17 mouse cellular contexts compared by ENCODE assay signal in the genomic region with DNA sequence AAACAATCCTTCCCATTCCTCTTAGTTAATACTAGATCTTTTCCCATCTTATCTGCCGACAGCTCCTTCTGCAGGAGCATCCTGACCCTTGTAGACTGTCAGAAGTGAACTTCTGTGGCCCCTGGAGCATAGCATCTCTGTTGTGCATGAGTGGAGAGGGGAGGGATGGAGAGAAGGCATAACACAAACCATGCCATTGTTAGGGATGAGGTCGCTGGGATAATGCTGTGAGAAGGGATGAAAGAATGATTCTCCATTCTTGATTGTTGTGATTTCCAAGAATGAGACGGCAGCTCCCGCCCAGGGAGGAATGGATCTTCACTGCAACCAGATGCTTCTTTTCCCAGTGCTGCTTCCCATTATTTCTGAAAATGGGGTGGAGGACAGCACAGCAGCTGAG.
A peak's percentile ranks its signal among the peaks of the same experiment; 100 is the strongest.
DNase-seq lines count a peak whose midpoint lies in the region; ATAC-seq lines count a peak whose summit lies in the region.
"Had no signal": no experiment of that assay in that cellular context is flagged by ENCODE, and none has a peak within 500 bp of the region (broad histone marks: within the 10 kb centered on the region; RNA-seq: fewer than 3 reads in every experiment).

No protein-coding gene starts in this region.

- no peak overlapping the region for H3K9ac ChIP-seq in embryonic facial prominence, embryonic 11.5 days (replicated peaks; ENCODE audit: low read length)
- no peak overlapping the region for H3K9ac ChIP-seq in kidney, embryonic 15.5 days
- H3K9ac ChIP-seq: embryonic facial prominence, embryonic 12.5 days; midbrain, embryonic 13.5 days had no signal

- intact Hi-C loops in left cerebral cortex, postnatal 14 days (cut with DNase I) = no loop called here

- no peaks in the 10 kb centered on the region for H3K36me3 ChIP-seq in embryonic facial prominence, embryonic 11.5 days (replicated peaks; ENCODE audit: control insufficient read depth, insufficient read depth, low read depth, low read length)
- H3K36me3 ChIP-seq in embryonic facial prominence, embryonic 10.5 days (replicated peaks) = no peaks in the 10 kb centered on the region
- H3K36me3 ChIP-seq in kidney, embryonic 15.5 days = no peaks in the 10 kb centered on the region
- H3K36me3 ChIP-seq: embryonic facial prominence, embryonic 12.5 days; forebrain, embryonic 10.5 days; limb, embryonic 10.5 days; midbrain, embryonic 13.5 days had no signal

- no peak overlapping the region for H3K27ac ChIP-seq in embryonic facial prominence, embryonic 11.5 days (replicated peaks; ENCODE audit: low read depth, low read length)
- H3K27ac ChIP-seq in embryonic facial prominence, embryonic 10.5 days (replicated peaks) = no peak overlapping the region
- peak overlapping the region; percentile 18 for H3K27ac ChIP-seq in kidney, embryonic 15.5 days
- H3K27ac ChIP-seq: embryonic facial prominence, embryonic 12.5 days; forebrain, embryonic 10.5 days; limb, embryonic 10.5 days; midbrain, embryonic 13.5 days had no signal

- DNase-seq in embryonic facial prominence, embryonic 11.5 days (ENCODE audit: low spot score) = peak; percentile 31
- DNase-seq in embryonic facial prominence, embryonic 10.5 days (ENCODE audit: low spot score) = no peak
- DNase-seq in kidney, adult 9 months = no peak
- DNase-seq in retina, postnatal 1 day = peak; percentile 71
- no peak for DNase-seq in retina, embryonic 14.5 days (ENCODE audit: low spot score)
- no peak for DNase-seq in right cerebral cortex, adult 18-20 months
- DNase-seq in left cerebral cortex, postnatal 14 days (ENCODE audit: low spot score in 2 of 2) = no peak
- DNase-seq: cerebellum, adult 9-10 months; kidney, adult 18-20 months; thymus, postnatal 25 days had no signal

- no peaks in the 10 kb centered on the region for H3K27me3 ChIP-seq in embryonic facial prominence, embryonic 11.5 days (ENCODE audit: control insufficient read depth, insufficient read depth, low read length)
- H3K27me3 ChIP-seq in embryonic facial prominence, embryonic 10.5 days (replicated peaks; ENCODE audit: low read depth, poor library complexity, severe bottlenecking) = no peaks in the 10 kb centered on the region
- H3K27me3 ChIP-seq in kidney, embryonic 15.5 days = no peaks in the 10 kb centered on the region
- H3K27me3 ChIP-seq: CH12.LX; embryonic facial prominence, embryonic 12.5 days; midbrain, embryonic 13.5 days had no signal

- WGBS in embryonic facial prominence, embryonic 11.5 days = 22% methylated on average over 4 of the region's 4 CpGs
- 27% methylated on average over 4 of the region's 4 CpGs for WGBS in embryonic facial prominence, embryonic 10.5 days
- WGBS in kidney, embryonic 15.5 days = 31% methylated on average over 4 of the region's 4 CpGs

- ATAC-seq in embryonic facial prominence, embryonic 11.5 days (replicated peaks; ENCODE audit: insufficient number of reproducible peaks, low FRiP score, low TSS enrichment, low read depth) = no peak
- no peak for ATAC-seq in kidney, embryonic 15.5 days (replicated peaks; ENCODE audit: low FRiP score)
- ATAC-seq: lung, postnatal 0 days; midbrain, embryonic 13.5 days had no signal

- no peak overlapping the region for H3K4me3 ChIP-seq in embryonic facial prominence, embryonic 11.5 days (ENCODE audit: low read depth, low read length)
- H3K4me3 ChIP-seq in embryonic facial prominence, embryonic 10.5 days = no peak overlapping the region
- no peak overlapping the region for H3K4me3 ChIP-seq in kidney, embryonic 15.5 days (replicated peaks)
- H3K4me3 ChIP-seq: embryonic facial prominence, embryonic 12.5 days; forebrain, embryonic 10.5 days; limb, embryonic 10.5 days; midbrain, embryonic 13.5 days had no signal

- H3K4me2 ChIP-seq in embryonic facial prominence, embryonic 11.5 days (ENCODE audit: low read depth, low read length) = no peak overlapping the region
- H3K4me2 ChIP-seq in kidney, embryonic 15.5 days = no peak overlapping the region
- H3K4me2 ChIP-seq: embryonic facial prominence, embryonic 12.5 days; midbrain, embryonic 13.5 days had no signal

- H3K9me3 ChIP-seq in embryonic facial prominence, embryonic 11.5 days (replicated peaks; ENCODE audit: control insufficient read depth, low read length) = no peaks in the 10 kb centered on the region
- H3K9me3 ChIP-seq in embryonic facial prominence, embryonic 10.5 days = no peaks in the 10 kb centered on the region
- H3K9me3 ChIP-seq in kidney, embryonic 15.5 days (replicated peaks) = no peaks in the 10 kb centered on the region
- H3K9me3 ChIP-seq: embryonic facial prominence, embryonic 12.5 days; forebrain, embryonic 10.5 days; limb, embryonic 10.5 days; midbrain, embryonic 13.5 days had no signal

- H3K4me1 ChIP-seq in embryonic facial prominence, embryonic 11.5 days (ENCODE audit: control insufficient read depth, insufficient read depth, low read length) = no peaks in the 10 kb centered on the region
- peaks cover 11% of the 10 kb centered on the region for H3K4me1 ChIP-seq in embryonic facial prominence, embryonic 10.5 days
- H3K4me1 ChIP-seq in kidney, embryonic 15.5 days = peaks cover 13% of the 10 kb centered on the region
- H3K4me1 ChIP-seq: limb, embryonic 10.5 days had no signal

Comparison
In these comparisons a context has a peak if more than half of its experiments do, and no peak if none do; other contexts are left out.
1. DNase-seq: peak in embryonic facial prominence, embryonic 11.5 days (single experiment) and retina, postnatal 1 day (single experiment); none in embryonic facial prominence, embryonic 10.5 days (single experiment), kidney, adult 9 months (single experiment), retina, embryonic 14.5 days (single experiment), right cerebral cortex, adult 18-20 months (single experiment) and left cerebral cortex, postnatal 14 days (0 of 2).